Mouse (Mus musculus): ENCODE data around the gene Rnf43.

Gene Rnf43

DNA sequence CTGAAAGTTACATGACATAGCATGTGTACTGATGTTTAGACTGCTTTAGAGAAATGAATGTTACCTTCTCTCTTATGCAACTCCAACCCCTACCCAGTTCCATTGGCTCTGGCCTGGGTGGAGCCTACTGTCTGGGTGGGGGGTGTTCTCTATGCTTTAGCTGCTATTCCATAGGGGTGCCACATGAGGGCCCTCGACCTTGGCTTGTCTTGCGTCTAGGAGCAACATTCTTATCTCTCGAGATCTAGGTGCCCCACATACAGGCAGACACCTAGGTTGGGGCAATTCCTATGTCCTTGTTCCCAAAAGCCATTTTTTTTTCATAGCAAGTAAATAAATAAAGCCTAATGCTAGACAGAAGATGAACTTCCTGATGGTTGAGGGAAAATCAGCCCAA, 97.1 kb downstream of the Rnf43 start:
- peak in 1 of 2 experiments; percentile 56 for DNase-seq (ENCODE audit: low spot score in 2 of 2)

DNA sequence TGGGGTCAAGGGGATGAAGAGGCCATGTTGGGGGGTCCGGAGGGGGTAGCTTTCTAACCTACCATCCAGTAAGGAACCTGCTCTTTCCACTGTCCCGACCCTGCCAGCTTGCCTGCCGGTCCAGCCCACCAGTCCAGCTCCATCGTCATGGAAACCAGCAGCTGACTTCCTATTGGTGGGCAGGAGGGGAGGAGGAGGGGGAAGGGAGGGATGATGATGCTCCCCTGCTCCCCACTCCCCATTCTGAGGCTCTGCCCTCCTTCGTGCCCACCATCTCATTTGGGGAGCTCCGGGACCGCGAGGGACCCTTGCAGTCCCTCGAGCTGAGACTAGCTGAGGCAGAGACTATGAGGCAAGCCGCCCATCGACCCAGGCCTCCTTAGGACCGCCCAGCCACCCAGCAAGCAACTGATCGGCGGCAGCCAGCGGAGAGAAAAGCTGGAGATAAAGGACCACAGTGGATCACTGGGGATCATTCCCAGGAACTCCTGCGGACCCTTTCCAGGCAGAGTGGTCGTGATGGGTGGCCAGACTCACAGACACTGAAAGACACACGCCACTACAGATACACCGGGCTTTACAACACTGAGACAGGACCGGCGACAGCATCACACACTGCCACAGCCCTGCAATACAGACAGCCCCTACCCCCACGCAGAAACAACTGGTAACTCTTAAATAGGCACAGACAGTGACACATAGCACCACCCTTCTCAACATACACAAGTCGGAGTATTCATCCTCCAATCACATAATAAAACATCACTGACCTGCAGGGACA, 98.0 kb downstream of the Rnf43 start, which contains the start of gene Tspoap1:
Gene Tspoap1 (plus strand): TSS at position 241 of the 781 bp plus-strand sequence.
- peak; percentile 73 to 79 for DNase-seq (ENCODE audit: low spot score in 2 of 2)

DNA sequence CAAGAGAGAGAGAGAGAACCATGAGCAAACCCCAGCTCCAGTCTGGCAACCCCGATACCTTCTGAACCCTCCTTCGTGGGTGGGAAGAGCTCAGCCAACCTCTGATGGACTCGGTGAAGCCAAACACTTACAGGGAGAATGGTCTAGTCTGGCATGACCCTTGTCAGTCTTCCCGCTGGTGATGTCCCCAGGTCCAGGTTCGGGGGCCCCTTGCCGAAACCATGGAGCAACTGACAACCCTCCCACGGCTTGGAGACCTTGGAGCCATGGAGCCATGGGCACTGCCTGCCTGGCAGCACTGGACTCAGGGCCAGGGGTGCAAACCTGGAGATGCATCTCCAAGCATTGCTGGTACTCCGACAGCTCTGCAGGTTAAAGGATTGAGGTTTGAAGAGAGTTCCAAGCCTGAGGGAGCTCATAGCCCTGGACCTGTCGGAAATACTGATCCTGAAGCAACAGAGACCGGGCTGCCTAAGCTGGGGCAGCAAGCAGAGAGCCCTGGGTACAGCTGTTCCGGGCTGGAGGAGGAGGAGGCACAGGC, 98.7 kb downstream of the Rnf43 start:
- peak in 1 of 2 experiments; percentile 31 for DNase-seq (ENCODE audit: low spot score in 2 of 2)

DNA sequence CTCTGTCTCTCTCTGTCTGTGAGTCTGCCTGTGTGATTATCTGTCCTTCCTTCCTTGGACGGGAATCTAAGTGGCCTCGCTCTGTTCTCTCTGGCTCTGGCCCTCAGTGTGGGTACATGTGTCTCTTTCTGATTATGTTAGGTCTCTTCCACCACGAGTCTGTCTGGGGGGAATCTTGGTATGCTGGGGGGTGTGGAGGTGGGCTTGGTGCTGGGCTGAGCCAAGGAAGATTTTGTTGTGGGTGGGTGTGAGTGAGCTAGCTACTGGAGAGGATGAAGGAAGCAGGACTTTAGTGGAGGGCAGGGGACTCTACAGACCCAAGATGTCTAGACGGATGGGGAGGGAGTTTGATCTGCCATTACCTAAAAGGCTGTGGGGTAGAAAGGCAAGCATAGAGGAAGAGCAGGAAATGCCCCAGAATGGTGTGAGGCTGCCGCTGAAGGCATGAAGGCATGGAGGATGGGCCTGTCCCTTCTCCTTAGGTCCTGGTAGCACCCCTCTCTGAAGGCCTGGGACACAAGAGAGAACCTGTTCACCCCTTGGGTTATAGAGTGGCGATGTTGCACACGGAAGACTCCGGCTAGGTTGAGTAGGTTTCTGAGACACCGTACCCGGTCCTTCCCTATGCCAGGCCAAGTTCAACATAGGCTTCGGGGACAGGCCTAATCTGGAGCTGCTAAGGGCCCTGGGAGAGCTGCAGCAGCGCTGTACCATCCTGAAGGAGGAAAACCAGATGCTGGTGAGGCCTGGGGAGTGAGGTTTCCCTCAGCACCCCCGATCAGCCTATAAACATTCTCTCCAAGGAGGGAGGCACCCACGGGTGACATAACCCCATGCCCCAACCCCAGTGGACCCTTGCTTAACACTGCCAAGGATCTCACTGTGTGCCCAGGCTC, 99.5 kb downstream of the Rnf43 start:
- peak; percentile 48 for DNase-seq (ENCODE audit: low spot score in 2 of 2)

DNA sequence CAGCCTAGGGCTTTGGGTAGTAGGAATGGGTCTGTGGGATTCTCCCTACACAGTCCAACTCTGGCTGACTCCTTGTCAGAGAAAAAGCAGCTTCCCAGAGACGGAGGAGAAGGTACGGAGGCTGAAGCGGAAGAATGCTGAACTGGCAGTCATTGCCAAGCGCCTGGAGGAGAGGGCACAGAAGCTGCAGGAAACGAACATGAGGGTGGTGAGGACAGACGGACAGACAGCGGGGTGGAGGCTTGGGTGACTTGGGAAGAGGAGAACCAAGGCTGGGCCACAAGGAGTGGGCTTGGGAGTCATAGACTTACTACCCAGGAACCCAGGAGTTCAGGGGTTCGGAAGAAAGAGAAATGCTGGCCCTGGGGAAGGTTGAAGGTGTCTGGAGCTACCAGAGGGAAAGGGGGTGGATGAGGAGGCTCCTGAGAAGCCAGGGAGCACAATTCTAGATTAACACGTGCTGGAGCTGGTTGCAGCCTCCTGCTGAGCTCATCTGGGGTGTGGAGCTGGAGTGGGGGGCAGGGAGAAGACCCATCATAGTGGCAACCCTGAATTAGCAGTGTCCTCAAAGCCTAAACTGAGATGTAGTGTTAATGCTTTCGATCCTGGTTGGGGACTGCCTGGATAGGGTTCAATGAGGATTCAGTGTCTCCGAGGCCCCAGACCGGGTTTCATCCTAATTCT, 100.3 kb downstream of the Rnf43 start:
- DNase-seq (ENCODE audit: low spot score in 2 of 2) = peak; percentile 39 to 44

DNA sequence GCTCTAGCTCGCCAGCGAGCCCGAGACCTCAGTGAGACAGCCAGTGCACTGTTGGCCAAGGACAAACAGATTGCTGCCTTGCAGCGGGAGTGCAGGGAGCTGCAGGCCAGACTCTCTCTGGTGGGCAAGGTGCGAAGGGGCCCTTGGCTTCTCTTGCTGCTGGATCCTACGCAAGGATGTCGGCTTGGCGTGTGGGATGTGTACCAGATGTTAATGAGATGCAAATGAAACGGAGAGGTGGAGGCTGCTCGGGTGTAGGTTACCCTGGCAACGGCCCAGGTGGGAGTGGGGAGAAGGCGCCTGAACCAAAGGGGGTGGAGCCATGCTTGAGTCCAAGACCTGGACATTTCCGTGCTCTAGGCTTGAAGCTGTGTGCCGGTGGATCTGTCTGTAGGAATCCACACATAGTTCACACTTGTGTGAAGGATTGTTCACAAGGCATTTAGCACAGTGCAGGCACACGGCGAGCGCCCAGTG, 101.0 kb downstream of the Rnf43 start:
- DNase-seq (ENCODE audit: low spot score in 2 of 2) = peak; percentile 85 to 90

DNA sequence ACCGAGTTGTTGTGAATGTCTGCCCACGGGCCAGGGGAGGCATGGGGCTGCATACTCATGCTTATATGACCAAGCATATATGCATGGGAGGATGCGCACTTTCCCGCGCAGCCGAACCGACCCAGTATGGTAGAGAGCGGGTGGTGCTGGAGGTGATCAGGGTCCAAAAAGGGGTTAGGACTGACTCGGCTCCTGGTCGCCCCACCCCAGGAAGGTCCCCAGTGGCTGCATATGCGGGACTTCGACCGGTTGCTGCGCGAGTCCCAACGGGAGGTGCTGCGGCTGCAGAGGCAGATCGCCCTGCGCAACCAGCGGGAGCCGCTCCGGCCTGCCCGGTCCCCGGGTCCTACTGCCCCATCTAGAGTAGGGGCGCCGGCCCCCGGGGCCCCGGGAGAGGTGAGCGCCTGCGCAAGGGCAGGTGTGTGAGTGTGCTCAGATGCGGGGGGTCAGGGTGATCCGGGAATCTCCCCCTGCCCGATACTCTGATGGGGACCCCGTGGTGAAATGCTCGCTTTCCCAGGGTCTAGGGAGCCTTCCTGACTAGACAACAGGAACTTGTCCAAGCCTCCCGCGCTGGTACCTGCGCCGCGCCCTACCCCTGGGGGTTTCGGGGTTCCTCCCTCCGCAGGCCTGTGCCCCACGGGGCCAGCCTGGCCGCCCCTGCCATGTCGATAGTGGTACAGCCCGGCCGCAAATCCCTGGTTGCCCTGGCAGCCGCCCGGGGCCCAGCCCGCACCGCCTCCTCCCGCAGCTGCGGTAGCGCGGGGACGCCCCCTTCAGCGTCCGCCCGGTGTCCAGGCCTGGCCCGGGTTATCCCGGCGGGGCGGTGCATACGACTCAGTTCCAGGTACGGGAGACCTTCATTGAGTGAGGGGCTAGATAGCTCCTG, 101.7 kb downstream of the Rnf43 start:
- peak; percentile 55 to 60 for DNase-seq (ENCODE audit: low spot score in 2 of 2)

DNA sequence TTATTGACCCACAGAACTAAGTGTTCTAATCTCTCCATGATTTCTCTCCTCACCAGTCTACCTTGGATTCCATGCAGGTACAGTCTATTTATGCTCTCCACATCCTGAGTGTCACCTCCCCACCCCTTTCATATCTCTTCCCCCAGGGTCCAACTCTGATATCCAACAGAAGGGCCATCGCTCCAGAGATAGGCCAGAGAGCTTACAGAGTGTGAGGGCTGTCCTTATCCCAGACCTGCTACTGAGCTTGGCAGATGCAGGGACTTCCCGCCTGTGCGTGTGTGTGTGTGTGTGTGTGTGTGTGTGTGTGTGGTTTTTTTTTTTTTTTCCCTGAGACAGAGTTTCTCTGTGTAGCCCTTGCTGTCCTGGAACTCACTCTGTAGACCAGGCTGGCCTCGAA, 106.2 kb downstream of the Rnf43 start:
- DNase-seq (ENCODE audit: low spot score in 2 of 2) = no peak

DNA sequence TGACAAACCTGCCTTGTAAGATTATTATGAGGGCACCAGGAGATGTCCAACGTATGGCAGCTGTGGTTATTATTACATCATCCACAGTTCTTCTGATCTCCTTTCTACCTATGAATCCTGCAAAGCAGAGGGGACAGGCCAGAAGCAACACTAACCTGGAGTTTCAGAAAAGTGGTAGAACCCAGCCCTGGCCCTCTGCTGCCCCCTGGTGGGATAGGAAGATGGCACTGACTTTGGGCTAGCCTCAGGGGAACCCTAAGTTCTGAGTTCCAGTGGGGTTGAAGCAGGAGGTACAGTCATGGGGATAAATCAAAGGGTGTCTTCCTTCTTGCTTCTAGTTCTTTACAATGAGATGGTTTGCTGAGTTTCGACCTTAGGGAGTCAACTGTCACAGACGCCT, 108.5 kb downstream of the Rnf43 start:
- peak; percentile 74 to 79 for DNase-seq (ENCODE audit: low spot score in 2 of 2)

DNA sequence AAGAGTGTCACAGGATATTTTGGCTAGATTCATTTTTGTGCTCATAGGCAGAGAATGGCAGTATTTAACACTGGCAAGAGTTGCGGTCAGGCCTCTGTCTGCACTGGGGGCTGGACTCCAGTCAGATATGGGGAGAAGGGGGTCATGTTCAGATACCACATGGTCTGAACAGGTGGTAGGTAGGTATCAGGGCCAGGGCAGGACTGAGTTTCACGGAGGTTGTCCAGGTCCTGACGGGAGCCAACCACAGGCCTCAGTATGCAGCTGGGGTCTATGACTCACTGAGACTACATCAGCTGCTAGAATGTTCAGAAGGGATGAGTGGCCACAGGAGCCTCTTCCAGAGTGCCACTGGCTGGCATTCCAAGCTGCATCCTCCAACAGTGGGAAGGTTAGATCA, 109.8 kb downstream of the Rnf43 start:
- no peak for DNase-seq (ENCODE audit: low spot score in 2 of 2)

DNA sequence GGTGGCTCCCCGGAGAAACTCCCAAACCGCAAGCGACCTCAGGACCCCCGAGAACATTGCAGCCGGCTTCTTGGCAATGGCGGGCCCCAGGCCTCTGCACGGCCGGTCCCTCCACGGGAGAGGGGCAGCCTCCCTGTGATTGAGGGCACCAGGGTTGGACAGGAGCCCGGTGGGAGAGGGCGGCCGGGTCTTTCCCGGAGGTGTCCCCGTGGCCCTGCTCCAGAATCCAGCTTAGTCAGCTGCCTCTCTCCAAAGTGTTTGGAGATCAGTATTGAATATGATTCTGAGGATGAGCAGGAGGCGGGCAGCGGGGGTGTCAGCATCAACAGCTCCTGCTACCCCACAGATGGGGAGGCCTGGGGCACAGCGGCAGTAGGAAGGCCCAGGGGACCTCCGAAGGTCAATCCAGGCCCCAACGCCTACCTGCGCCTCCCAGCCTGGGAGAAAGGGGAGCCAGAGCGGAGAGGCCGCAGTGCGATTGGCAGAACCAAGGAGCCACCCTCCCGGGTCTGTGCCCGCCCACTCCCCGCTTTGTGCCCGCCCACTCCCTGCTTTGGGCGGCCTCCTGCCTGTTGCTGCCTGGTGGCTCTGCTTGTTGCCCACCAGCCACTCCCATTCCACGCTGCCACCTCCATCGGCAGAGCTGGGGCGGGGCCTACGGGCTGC, 115.7 kb downstream of the Rnf43 start:
- peak; percentile 58 to 63 for DNase-seq (ENCODE audit: low spot score in 2 of 2)

DNA sequence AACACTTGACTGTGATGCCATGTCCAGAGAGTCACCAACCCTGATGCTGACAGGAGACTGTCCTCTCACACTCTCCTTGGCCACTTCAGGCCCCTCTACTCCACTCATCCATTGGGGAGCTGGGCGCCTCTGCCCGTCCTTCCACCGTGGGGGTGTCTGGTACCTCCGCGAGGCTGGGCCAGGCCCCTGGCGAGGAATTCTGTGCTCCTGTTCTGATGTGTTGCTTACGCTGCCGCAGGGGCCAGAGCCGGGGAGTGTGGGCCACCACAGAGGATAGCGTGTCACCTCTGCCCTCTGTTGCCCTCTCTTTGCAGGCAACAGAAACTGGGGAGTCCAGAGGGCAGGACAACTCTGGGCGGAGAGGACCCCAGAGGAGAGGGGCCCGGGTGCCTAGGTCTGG, 116.4 kb downstream of the Rnf43 start:
- DNase-seq (ENCODE audit: low spot score in 2 of 2) = no peak

DNA sequence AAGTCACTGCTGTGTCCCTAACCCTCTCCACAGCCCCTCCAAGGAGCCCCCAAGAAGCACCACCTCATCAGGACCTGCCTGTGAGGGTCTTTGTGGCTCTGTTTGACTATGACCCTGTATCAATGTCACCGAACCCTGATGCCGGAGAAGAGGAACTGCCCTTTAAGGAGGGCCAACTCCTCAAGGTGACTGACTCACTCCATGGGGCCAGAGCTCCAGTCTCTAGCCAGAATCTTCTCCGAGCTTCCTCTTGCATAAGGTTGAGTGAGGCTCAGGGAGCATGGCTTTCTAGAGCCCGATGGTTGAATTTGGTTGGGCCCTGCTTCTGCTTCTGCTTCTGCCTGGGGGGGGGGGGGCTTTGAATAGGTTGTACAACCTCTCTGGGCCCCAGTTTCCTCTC, 116.9 kb downstream of the Rnf43 start:
- DNase-seq (ENCODE audit: low spot score in 2 of 2) = no peak

DNA sequence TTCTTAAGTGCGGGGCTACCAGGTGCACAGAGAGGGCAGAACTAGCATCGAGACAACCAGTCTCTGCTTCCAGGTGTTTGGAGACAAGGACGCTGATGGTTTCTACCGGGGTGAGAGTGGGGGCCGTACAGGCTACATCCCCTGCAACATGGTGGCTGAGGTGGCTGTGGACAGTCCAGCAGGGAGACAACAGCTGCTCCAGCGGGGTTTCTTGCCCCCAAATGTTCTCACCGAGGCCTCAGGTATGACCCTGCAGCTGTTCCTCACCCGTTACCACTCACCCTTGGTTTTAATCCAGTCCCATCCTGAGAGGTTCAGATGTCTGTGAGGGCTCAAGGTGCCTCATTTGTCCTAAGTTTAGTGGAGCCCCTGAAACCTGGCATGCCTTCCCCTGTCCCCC, 117.6 kb downstream of the Rnf43 start:
- no peak for DNase-seq (ENCODE audit: low spot score in 2 of 2)

All from right cerebral cortex, adult 2 months (tissue).